Mouse (Mus musculus) CD4-positive helper T cell, adult 2 months (primary cell): ENCODE results near the gene Grip2.
A peak's percentile ranks its signal among the peaks of the same experiment; 100 is the strongest.

Source experiments
- DNase-seq: peaks from one replicate; pipeline ENCODE4 v3.0.0-alpha.2; 2012; ENCODE audit warnings: low read depth, missing footprints, low spot score

Gene Grip2

DNA sequence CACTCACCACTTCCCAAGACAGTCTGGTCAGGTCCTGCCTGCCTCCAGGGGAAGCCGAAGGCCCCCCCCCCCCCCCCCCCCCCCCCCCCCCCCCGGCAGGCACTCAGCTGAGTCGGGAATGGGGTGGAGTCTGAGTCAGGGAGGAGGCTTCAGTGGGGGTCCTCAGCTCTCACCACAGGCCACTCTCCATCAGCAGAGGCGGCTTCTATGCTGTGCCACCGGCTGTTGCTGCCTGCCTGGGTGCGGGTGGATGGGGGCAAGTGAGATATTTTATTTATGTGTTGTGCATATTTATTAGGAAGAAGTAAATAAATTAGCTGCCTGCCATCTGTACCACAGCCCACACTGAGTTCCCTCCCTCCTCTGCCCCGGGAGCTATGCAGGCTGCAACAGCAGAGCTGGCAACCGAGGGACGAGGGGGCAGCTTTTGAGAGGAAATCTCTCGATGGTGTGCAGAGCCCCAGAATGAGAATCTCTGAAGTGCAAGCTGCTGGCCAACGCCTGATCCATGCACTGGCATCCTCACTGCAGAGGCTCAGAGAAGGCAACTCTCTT is at the start of gene Grip2:
Gene Grip2, minus strand, starts transcription at position 235 of the 555 bp plus-strand sequence.
- DNase-seq: peak; percentile 7

DNA sequence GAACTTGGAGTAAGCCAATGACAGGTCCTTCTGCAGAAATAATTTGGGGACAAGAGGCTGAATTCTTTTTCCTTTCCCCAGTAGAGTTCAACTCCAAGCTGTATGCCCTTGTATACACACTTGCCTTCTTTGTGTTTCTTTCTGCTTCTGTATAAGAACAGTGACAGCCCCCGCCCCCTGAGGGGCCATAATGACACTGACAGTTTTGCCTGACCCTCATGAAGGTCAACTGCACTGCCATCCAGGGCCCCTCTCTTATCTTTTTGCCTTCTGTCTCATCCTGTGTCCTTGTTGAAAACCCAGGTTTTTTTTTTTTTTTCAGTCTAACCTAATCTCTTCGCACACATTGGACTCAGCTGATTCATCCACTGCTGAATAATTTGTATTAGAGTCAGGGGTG is 45.7 kb upstream of the Grip2 start:
- DNase-seq: no peak

DNA sequence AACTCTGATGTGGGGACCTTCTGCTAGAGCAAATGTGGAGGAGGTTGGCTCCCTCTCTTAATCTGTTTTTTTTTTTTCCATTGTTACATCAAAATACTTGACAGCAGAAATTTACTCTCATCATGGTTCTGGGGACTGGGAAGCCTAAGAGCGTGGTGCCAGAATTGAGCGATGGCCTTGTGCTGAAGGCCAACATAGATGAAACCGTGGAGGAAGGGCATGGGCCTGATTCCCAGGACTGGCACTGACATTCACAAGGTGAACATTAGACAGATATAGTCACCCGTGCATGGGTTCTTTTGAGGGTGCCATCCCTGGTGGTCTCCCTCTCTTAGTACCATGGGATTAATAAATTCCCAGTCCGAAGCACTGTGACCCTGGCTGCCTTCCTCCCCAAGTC is 41.0 kb upstream of the Grip2 start:
- no peak for DNase-seq

DNA sequence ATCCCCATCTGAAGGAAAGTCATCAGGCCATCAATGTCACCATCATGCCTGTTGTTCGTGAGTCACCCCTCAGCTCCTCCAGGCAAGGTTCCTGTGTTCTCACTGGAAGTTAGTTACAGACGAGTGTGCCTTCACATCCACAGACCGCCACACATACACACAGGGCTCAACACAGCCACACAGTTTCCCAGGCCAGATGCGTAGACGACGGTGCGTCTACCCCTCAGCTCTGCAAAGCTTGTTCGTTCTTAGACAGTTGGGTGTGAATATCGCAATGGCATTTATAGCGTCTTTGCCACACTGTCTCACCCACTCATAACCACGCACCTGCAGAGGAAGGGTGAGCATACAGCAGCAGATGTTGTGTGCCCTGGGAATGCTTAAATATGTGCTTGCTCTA is 38.6 kb upstream of the Grip2 start:
- peak; percentile 28 for DNase-seq

DNA sequence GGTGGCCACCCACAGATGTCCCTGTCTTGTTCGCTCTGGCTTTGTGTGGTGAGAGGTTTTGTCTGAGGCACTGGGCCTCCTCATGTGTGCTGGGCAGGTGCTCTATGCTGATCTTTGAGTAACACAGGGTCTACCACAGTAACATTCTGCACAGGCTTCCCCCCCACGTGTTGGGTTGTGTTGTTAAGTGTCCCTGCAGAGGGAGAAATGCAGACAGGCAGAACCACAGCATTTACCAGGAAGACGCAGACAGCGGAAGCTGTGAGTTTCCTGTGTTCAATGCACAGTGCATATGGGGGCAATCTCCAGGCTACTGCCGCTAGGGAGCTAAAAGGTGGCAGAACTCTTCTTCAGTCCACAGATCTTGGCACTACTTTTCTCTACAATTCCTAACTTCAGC is 37.5 kb upstream of the Grip2 start:
- peak; percentile 29 for DNase-seq

DNA sequence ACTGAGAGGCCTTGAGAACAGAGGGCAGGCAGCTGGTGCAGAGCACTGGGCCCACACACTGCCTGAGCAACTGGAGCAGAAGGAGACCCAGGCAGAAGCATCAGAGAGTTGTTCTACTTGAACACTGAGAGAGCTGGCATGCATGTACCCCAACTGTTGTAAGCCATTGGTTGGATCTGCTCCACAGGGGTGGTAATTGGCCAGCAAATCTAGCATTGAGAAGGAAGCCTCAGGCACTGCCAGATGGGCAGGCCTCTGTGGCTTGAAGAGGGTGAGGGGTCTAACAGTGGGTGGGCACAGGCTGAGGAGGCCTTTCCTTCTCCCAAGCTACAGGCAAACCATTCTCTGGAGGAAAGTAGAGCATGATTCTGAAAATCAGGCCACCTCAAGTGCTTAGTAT is 35.8 kb upstream of the Grip2 start:
- DNase-seq: no peak

DNA sequence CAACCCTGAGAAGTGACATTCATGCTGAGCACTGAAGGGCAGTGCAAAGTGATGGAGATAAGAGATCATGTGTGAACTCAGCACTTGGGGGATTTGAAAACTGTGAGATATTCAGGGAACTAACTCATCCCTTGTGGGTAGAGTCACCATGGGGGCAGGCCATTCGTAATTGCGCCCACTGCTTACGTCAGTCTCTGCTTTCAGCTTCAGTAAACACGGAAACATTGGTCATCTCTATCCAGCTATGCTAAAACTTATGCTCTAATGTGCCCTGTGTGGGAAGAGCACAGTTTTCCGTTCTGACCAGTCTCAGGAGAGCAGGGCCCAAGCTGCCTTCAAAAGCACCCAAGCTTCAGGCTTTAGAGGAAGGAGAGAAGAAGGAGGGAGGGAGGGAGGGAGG is 31.3 kb upstream of the Grip2 start:
- no peak for DNase-seq

DNA sequence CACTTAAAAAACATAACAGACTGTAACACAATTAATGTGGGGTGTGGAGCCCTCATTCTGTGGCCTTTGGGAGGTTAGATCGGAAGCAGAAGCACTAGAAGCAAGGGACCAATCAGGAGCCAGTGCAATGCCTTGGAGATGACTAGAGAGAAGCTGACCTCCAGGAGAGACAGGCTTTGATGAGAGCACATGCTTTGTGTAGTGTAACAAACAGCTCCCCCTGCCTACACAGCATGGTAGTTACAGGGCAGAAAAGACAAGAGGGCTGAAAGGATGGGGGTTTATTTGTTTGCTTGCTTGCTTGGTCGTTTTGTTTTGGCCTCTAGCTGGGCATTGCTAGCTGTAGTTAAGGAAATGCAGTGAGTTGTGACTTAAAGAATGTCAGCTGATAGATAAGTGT is 25.5 kb upstream of the Grip2 start:
- peak; percentile 16 for DNase-seq

DNA sequence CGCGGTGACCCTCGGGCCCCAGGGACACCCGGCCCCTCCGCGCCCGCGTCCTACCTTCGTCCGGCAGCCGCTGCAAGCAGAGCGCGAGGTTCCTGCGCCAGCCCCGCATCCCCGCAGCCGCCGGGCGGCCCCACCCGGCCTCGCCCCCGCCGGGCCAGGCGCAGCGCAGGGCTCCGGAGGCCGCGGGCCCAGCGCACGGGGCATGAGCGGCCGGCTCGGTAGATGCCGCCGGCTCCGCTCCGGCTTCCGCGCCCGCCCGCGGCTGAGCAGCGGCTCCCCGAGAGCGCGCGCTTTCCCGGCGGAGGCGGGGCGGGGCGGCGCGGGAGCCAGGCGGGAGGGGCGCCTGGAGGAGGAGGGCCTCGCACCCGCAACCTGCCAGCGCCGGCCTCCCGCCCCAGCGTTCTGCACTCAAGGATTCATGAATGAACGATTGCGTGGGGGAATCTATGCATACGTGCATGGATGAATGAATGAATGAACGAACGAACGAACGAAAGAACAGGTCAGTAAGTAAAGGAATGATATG is 16.6 kb upstream of the Grip2 start:
- DNase-seq: no peak

DNA sequence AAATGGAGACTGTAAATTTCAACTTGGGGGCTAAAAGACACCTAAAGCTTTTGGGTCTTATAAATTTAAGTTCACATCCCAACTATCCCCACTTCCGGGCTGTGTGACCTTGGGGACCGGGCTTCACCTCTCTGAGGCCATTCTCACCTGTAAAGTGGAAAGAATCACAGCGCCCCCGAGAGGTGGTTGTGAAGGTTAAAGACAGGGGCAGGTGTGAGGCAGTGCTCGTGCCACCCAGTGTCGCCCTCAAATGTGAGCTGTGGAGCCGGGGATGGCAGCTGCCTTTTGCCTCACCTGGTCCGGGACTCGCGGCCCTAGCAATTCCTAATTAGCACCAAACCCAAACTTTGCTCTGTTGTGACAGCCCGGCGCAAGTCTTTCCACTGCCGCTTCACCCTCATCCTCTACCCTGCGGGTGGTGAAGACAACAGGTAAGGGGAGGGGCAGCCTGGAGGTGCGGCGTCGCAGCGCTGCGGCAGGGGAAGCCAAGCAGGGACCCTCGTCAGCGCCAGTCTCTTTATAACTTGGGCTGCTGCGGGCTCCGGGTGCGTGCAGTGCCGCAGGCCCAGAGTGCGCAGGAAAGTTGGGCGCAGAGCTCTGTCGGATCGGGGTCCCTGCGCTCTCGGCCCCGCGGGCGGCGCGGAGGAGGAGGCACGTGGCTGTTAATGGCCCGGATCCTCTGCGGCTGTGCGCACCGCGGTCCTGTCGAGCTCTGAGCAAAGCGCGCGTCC is 16.0 kb upstream of the Grip2 start:
- no peak for DNase-seq

DNA sequence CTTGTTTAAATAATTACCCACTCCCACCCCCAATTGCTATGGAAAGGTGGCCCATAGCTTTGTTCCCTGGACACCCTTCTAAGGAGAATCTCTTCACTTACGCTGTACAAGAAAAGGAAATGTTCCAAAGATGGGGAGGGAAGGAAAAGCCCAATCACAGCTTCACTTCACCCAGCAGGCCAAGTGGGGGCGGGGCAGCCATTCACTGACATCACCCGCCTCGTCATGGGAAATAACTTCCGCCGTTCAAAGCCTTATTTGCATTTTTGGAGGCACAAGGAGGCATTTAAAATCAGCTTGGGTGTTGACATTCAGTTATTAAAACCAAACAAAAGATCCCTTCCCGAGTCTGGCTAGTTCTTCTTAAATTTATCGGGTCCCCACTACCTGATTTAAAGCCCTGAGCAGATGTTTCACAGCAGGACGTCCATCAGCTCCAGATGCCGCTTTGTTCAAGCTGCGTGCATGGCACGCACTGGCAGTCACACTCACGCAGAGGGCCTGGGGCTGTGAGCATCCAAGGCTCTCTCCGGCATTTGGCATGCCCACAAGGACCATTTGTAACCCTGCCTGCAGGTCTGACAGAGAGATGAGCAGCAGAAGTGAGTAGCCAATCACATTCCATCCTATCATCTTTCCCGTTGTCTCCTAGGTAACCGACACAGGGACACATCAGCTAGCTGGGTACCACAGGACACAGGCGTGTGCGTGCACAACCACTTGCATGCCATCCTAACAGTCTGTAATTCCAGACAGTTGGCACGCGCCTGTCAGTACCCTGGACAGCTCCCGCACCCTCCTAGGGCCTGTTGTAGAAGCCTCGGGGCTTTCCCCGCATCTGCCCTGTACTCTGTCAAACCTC is 12.2 kb upstream of the Grip2 start:
- DNase-seq: no peak

DNA sequence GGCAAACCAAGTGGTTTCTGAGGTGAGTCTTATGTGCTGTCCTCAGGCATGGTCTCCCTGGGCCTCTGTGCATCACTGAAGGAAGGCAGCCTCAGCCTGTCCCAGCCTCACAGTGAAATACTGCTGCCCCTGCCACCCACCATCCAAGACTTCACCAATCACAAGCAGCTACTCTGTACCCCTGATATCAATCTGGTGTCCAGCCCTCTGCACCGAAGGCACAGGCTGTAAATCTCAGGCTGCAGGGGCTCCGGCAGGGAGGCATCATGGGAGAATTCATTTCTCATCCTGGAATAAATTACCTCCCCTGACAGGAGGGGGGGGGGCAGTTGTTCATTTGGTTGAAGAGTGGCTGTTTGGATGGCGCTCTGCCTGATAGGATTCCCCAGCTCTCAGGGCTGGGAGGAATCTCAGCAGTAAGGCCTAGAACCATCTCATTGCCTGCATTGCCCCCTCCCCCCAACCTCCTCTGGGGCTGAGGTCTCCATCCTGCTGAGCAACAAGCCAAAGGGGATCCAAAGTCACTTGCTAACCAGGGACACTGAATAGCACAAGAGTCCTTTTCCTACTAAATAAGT is 5.9 kb upstream of the Grip2 start:
- no peak for DNase-seq

DNA sequence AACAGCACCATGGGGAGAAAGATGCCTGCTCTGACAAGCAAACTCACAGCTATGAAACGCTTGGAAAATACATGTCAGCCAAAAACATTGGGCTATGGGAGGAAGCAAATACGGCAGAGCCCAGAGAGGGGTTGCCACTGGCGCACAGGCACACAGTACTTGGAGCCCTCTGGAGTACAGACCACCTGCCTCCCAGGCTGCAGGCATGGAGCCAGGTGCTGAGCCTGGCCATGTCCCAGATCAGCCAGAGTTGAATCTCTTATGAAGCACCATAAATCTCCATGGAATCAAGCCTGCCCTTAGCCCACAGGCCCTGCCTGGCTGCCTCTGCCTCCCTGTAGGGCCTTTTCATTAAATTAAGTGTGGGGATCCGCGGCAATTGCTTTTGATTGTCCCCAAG is 876 bp upstream of the Grip2 start:
- no peak for DNase-seq

DNA sequence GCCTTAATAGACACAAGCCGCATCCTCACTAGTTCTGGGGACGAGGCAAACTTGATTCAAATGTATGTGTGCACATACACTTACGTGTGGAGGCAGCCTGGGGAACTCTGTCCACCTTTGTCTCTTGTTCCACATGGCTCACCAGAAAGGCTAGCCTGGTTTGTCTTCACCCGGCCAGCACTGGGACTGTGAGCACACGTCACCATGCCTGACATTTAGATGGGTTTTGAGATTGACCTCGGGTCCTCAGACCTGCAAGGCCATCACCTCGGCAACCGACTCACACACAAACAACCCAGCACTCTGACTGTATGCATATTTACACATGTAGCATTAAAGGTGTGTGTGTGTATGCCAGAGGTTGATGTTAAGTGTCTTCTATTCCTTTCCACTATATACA is 8.8 kb downstream of the Grip2 start:
- no peak for DNase-seq

DNA sequence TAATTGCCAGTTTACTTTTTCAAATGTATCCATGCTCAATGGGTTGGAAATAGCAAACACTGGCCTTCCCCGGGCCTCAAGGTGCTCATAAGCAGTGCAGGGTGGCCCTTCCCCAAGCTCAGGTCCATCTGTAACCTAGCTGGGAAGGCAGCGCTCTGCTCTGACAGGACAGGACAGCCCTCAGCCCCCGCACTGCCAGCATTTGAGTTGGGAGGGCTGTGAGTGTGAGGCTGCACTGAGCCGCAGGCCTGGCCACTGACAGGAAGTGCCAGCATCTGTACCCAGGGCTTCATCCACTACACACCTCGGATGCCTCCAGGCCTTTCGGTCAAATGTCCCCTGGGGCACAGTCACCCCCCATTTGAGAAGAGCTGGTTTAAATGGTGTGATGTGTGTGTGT is 11.1 kb downstream of the Grip2 start:
- DNase-seq: no peak

DNA sequence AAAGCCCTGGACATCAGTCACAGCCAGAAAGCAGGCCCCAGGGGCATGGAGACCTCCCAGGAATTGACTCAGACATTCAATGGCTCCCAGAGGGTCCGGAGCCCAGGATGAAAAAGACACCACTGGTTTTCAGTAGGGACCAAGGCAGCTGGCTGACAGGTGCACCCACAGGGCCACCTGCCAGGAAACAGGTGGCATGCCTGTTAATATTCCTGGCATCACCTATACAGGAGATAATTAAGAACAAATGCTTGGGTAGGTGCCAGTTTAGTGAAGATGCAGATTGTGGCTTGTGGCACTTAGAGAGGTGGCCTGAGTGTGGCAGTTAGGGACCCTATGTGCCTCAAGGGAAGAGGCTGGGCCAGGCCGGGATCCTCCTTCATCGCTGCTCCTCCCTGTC is 13.4 kb downstream of the Grip2 start:
- no peak for DNase-seq

DNA sequence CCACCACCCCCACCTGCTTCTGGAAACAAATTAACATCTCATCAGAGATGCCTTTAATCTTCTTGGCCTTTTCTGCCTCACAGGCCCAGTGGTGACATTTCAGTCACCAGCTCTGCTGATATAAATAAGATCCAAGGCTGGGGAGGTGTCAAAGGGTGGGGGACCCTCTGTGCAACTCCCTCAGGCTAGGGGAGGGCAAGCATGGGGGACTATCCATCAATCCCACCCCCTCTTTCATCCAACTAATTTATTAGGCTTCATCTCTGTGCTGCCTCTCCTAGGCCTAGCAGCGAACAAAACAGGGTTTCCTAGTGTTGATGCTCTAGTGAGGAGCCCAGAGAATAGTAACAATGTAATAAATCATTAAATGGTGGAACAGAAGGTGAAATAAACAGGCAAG is 17.0 kb downstream of the Grip2 start:
- DNase-seq: no peak

DNA sequence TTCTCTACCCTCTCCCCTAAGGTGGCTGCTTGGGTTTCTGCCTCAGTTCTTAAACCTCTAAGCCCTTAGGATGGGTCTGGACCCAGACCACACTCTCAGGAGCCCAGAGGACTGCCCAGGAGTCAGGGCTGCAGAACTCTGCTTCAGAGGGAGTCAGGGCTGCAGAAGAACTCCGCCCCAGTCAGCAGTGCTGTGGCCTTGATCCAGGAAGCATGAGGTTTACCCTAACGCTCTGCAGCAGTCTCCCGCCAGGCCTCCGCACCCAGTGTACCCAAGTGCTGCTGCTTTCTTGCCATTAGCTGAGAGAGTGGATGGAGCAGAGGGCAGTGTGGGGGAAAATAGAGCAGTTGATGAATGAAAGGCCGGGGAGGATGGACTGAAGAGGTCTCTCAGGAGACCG is 19.0 kb downstream of the Grip2 start:
- DNase-seq: no peak

DNA sequence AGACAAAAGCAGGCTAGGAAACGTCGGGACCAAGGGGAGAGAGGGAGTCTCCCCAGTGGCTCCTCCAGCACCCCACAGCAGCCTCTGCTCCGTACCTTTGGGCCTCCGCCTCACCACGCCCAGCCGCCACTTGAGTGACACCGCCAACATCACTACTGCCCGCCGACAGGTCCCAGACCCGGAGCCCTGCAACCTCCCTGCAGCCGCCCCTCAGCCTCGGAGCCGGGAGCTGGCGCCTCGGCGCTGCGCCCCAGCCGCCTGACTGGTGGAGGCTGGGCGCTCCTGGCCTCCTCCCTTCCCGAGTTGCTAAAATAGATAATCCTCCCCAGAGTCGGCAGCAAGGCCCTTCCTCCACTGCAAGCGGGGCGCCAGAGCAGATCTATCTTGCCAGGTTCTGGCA is 19.9 kb downstream of the Grip2 start:
- DNase-seq: no peak

DNA sequence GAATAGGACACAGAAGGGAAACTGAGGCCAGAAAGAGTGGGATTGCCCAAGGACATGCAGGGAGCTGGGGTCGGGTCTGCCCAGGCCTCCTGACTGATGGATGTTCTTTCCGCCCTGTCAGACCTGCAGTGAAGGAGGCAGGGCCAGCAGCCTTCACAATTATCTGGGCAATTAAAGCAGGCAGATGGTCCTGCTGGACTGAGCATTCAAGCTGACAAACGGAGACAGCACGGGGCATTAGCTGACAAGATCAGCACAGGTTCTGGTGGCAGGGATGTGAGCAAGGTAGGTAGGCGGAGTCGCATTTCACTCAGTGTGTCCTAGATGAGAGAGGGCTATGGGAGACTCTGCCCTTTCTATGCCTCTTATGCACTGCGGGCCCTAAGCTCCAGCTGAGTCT is 22.9 kb downstream of the Grip2 start:
- no peak for DNase-seq

DNA sequence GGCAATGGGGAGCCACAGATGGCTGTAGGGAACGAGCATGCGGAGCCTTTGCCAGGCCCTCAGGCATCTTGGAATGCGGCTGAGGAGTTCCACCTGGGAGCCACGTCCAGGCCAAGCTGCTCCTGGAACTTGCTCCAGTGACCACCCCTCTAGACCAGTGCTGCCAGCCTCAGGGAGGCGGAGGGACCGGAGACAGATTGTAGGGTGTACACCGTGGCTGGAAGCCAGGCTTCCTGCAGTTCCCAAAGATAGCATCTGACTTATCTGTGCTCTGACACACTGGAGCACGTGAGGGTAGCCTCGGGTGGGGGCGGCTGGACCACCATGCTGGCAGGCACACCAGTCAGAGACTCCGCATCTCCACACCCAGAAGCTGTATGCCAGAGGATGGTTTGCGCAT is 28.6 kb downstream of the Grip2 start:
- DNase-seq: no peak

DNA sequence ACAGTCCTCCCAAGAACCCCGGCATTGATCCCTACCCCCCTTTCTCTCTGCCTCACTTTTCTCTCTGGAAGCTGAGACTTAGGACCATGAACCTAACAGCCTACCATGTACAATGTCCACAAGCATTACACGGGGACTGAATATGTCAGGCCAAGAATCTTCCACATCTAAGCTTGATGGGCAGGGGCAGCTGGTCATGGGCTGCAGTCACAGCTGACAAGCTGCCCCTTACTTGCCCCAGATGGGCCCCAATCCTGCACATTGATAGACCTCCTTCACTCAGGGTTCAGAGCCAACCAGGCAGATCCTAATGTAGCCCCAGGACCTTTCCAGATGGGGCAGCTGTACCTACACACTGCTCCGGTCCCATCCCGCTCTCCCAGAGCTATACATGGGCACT is 30.3 kb downstream of the Grip2 start:
- DNase-seq: no peak
